Mouse (Mus musculus) lung, adult 2 months (tissue): Measurements from ENCODE around the gene Gmcl1.

Source experiments
- CTCF ChIP-seq: fragments of 200-500 bp; IDR thresholded peaks from 2 replicates; pipeline ENCODE4 v1.5.1; 2011; ENCODE audit warnings: mild to moderate bottlenecking, low read length, control low read depth; ENCODE audit not compliant: insufficient read depth
- POLR2A ChIP-seq: fragments of 200-500 bp; IDR thresholded peaks from 2 replicates; pipeline ENCODE4 v1.6.1; 2011; ENCODE audit warnings: low read depth, mild to moderate bottlenecking, control low read depth, low read length, borderline replicate concordance; ENCODE audit errors: extremely low read depth

DNA sequence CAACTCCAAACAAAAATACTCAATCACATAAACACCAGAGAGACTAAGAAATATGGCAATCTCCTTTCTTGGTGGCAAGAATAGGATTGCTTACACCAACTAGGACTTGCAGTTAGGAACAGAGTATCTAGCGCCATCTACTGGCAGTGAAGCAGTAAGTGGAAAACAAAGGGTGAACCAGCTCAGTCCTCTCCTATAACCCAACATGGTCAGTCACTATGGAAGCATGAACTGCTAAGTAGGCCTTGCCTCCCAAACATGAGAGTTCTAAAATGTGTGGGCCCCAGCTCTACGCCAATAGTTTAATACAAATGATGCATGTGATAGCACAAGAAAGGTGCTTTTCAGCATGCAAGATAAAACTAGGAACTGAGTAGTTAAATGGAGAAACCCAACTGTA is 62.3 kb downstream of the Gmcl1 start:
- no peak for TF ChIP-seq POLR2A
- peak; percentile 60 for TF ChIP-seq CTCF
